Mouse (Mus musculus) fat pad, adult 2 months (tissue): ENCODE results near the gene Dpep3.
"Not testable (repeated sequence)": the region's sequence is repeated elsewhere in the genome, so short reads cannot be mapped to it uniquely, and the experiment has no call there.

Experiments used
- DNase-seq: peaks from one replicate; pipeline ENCODE4 v3.0.0-alpha.2; 2011; ENCODE audit warnings: low read depth, low spot score; ENCODE audit errors: extremely low read depth

Dpep3 gene

DNA sequence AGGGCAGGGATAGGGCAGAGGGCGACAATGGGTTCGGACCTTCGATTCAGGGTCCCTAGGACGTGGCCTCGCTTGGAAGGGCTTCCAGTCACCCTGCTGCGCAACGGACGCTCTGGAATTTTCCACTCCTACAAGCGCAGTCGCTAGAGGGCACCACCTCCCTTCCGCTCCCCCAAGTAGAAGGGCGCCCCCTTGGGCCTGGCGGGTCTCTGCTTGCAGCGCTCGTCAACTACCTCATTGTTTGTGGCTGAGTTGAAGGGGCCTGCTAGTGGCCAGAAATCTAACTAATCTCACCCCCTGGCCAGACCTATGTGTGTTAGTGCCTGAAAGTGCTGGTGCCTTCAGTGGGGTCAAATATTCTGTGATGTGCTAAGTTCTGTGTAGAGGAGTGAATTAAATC is at the start of gene Dpep3:
Dpep3 (minus strand) TSS at position 105 of the 400 bp plus-strand sequence.
- no peak for DNase-seq

DNA sequence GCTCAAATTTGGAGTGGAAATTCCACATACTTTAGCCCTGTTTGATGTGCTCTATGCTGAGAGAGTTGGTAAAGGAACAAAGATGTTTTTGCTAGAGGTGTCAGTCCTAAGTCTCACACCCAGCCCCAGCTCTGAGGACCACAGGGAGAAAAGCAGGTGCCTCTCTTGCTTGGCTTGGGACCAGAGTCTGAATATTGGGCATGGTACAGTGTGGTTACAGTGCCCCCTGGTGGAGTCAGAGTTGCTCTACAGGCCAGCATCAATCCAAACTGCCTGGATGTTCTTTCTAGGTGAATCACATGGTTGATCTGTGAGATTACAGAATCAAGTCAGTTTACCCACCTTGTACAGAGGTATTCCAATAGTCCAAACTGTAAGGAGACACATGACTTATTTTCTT is 43.3 kb upstream of the Dpep3 start:
- no peak for DNase-seq

GRCm38 (mm10) chr8:106018039-106018438 is 38.8 kb upstream of the Dpep3 start:
- DNase-seq = no peak

DNA sequence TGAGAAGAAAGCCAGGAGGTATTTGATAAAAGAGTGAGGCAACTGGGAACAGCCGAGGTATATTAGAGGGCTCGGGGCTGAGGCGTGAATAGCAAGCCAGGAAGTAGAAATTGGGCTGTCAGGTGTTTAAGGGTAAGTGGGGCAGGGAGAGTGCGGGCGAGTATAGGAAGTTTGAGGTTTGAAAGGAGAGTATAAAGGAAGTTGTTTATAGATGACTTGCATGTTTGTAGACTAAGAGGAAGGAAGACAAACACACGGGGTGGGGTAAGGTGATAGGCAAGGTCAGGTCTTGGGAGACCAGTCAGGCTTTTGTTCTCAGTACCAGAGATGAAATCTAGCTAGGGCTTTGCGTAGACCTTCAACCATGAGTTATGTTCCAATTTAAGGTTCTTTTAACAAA is 37.9 kb upstream of the Dpep3 start:
- no peak for DNase-seq

GRCm38 (mm10) chr8:106016284-106016683 is 37.1 kb upstream of the Dpep3 start:
- DNase-seq = no peak

DNA sequence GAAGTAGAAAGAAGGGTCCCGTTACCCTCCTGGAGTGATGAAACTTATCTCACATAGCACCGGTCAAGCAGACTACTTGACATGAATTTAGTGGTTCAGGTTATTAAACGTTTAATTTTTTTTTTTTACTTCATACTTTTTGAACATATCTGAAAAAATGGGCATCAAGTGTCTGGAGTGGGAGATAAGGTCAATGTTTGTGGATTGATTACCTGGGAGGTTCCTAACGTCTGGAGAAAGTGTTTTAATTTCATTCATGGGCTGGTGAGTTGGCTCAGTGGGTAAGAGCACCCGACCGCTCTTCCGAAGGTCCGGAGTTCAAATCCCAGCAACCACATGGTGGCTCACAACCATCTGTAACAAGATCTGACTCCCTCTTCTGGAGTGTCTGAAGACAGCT is 33.0 kb upstream of the Dpep3 start:
- not testable (repeated sequence) for DNase-seq

DNA sequence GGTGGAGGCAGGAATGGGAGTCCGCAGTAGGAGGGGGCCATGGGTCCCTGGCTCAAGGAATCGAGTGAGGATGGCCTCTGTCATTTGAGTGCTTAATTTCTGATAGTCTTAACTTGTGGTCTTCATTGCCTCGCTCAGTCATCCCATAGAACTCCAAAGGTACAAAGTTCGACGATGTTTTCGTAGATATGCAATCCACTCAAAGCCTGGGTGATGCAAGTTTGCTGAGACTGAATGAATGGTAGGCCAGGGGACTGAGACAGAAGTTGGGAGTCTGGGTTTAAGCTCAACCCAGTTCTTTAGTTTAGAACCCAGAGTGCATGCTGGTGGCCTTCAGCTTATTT is 32.4 kb upstream of the Dpep3 start, which contains the start of gene Ddx28:
Ddx28 (minus strand) TSS at position 240 of the 344 bp plus-strand sequence.
- DNase-seq = no peak

DNA sequence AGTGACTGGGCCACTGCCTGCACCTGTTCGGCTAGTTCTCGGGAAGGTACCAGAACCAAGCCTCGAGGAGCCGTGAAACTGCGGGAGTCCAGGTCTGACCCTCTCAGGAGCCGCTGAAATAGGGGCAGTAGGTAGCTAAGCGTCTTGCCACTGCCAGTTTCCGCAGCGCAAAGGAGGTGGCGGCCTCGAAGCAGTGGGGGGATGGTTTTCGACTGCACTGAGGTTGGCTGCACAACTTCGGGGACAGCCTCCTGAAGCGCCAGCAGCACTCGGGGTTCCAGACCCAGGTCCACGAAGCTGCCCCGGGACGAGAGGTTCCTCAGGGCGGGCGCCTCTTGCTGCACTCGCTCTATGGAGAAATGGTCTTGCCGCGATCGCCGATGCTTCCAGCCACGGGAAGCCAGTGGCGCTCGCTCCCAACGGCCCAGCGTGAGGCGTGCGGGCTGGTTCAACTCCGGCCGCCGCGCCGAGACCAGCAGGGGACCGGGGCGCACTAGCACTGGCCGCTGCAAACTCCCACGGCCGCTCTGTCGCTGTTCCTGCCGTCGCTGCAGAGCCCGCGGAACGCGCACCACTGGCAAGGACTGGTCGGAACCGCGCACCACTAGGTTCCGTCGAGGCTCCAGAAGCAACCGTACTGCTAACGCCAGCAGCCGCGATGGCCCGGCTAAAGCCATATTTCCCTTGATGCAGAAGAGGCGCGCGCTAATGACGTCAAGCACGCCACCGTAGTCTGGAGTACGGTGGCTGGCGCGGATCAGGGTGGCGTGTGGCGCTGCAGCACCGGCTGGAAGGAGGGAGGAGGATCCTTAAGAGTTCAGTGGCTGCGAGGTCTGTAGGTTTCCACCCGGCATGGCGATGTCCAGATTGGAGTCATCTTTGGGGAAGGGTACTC is 31.8 kb upstream of the Dpep3 start:
- DNase-seq = peak; percentile 51

DNA sequence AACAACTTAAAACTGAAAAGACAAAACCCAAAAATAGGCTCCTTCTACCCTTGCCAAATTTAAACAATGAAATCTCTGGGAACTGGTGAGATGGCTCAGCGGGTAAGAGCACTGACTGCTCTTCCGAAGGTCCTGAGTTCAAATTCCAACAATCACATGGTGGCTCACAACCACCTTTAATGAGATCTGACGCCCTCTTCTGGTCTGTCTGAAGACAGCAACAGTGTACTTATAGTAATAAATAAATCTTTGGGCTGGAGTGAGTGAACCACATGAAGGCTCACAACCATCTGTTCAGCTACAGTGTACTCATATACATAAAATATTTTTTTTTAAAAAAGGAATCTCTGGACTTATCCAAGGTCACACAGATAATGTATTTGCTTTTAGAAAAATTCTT is 28.7 kb upstream of the Dpep3 start:
- not testable (repeated sequence) for DNase-seq

- no peak for DNase-seq
Observed at GRCm38 (mm10) chr8:106007135-106007534, 27.9 kb upstream of the Dpep3 start.

GRCm38 (mm10) chr8:106006413-106006812 is 27.2 kb upstream of the Dpep3 start:
- no peak for DNase-seq

DNA sequence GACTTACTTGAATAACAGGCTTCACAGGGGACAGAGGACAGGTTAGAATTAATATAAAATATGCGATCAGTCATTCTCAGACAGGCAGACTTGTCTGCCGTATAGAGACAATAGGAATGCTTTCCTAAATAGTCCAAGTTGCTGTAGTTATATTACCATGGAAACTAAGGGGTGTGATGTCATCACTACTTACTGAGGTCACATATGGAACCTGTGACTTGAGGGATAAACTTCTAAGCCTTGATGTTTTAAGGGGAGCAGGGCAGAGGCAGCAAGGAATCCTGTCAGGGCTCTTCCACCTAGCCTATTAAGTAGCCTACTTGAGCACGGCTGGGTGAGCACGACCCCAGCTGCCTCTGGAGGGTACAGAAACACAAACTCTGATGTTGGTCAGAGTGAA is 26.6 kb upstream of the Dpep3 start, which contains the start of gene Dpep2nb:
Dpep2nb (minus strand) TSS at position 101 of the 400 bp plus-strand sequence.
- no peak for DNase-seq

DNA sequence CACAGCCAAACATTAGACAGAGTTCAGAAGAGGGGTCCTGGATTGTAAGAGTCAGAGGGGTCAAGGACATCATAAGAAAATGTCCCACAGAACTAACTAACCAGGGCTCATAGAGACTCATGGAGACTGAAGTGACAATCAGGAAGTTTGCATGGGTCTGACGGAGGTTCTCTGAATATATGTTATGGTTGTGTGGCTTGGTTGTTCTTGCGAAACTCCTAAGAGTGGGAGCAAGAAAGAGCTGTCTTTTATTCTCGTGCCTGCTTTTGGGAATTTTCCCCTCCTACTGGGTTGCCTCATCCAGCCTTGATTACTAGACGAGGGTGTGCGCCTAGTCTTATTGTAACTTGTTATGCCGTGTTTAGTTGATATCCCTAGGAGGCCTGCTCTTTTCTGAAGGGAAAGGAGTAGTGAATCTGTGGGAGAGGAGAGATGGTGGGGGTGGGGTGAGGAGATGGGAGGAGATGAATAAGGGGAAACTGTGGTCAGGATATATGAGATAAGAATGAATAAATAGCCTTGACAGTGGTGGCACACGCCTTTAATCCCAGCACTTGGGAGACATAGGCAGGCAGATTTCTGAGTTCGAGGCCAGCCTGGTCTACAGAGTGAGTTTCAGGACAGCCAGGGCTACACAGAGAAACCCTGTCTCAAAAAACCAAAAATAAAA is 25.4 kb upstream of the Dpep3 start:
- DNase-seq = no peak

GRCm38 (mm10) chr8:106001908-106002307 is 22.7 kb upstream of the Dpep3 start:
- DNase-seq = no peak

DNA sequence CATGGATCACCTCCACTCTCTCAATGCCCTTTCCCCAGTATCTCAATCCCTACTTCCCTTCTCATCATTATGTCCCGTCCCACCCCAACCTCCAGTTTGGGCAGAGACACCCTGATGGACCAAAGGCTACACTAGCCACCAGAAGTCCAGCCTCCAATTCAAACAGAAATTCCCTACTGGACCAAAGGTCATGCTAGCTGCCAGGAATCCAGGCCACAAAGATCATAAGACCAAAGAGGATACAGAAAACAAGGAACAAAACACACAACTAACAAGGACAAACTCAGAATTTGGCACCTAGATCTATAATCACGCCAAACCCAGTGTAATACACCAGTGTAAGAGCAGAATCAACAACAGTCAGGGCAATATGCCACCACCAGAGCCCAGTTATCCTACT is 19.7 kb upstream of the Dpep3 start:
- DNase-seq = no peak

- DNase-seq = no peak
Observed at GRCm38 (mm10) chr8:105996359-105996758, 17.1 kb upstream of the Dpep3 start.

DNA sequence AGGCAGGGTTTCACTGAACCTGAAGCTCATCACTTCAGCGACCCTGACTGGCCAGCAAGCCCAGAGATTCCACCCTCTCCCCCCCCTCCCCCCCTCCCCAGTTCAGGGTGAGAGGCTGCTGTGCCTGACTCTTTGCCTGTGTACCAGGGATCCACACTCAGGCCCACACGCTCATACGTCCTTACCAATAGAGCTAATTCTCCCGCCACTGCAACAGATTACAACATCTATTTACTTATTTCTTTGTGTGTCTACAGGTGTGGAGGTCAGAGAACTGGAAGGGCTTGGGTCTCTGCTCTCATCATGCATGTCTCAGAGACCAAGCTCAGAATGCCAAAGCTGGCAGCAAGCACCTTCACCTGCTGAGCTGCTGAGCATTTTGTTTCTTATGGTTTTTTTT is 14.0 kb upstream of the Dpep3 start:
- DNase-seq = no peak

DNA sequence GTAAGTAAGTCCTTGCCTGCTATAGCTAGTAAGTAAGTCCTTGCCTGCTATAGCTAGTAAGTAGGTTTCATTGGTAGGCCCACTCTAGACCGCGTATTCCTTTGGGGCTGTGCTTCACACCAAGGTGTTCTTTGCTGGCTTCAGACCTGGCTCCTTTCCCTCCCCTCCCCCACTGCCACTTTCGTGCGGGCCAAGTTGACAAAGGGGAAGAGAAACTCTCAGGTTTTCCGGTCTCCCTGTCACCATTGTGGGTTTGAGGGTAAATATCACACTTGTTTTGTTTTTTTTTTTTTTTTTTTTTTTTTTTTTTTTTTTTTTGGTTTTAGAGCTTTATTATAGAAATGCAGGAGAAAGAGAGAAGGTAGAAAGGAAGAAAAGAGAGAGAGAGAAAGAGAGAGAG is 13.3 kb upstream of the Dpep3 start:
- DNase-seq = no peak

DNA sequence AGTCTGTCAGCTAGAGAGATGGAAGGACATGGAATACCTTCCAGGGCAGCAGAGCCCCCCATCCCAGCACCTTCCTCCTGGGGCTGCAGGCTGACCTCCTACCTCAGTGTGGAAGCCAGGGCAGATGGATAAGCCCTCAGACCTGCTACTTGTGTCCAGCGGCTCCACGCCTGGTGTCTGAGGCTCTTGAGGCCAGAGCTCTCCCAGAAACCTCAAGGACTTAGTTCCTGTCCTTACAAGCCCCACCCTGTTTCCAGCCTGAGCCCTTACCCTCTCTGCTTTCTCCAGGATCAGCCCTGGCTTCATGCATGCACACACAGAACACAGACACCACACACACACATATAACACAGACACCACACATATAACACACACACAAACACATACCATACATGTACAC is 12.3 kb upstream of the Dpep3 start:
- no peak for DNase-seq

- DNase-seq = no peak
Observed at GRCm38 (mm10) chr8:105990856-105991387, 11.7 kb upstream of the Dpep3 start, which contains the start of gene Dus2. Dus2 (plus strand) TSS chr8:105991337.

GRCm38 (mm10) chr8:105988546-105988945 is 9.3 kb upstream of the Dpep3 start:
- DNase-seq = no peak

DNA sequence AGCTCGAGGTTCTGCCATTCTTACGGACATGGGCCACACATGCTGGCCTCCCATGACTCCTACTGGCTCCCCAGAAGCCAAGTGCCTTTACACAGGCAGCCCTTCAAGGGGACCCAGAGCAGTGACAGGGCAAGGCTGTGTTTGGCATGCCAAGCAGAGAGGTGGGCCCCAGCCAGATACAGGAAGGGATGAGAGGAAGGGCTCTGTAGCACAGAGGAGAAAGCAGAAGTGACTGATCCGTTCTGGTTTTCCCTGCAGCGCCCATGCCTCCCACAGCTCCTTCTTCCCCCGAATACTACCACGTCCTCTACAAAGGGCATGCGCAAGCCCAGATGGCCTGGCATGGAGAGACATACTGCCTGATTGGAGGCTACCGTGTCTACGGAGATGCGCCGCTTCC is 4.2 kb upstream of the Dpep3 start:
- not testable (repeated sequence) for DNase-seq
